Mouse (Mus musculus): Measurements from ENCODE around the gene Olfr796. TPM values are rescaled to one million over a fixed set of nuclear protein-coding genes. Genes with fewer than 3 reads are reported as not detected.

Gene Olfr796
- polyA plus RNA-seq, 1 experiment from 2014 or later = not detected

GRCm38 (mm10) chr10:129567355-129567754, 45.0 kb downstream of the Olfr796 start, which contains the start of gene Olfr794:
Olfr794 (plus strand) TSS chr10:129567655.
- Histone ChIP-seq H3K4me3 (ENCODE audit: control insufficient read depth in 1 of 2, insufficient read depth in 1 of 2, low read depth in 1 of 2, low read length in 2 of 2) (no peak within 1 kb of the TSS), H3K27me3 (ENCODE audit: control insufficient read depth, insufficient read depth, low read length) (no peaks in the 10 kb centered on the region), H3K4me2 (ENCODE audit: low read length) (no peak within 1 kb of the TSS), H3K9ac (ENCODE audit: low read length) (no peak within 1 kb of the TSS), H3K4me1 (ENCODE audit: control insufficient read depth in 2 of 2, insufficient read depth in 2 of 2, low read length in 2 of 2) (no peaks in the 10 kb centered on the region), H3K9me3 (ENCODE audit: control insufficient read depth, low read length) (no peaks in the 10 kb centered on the region), H3K27ac (replicated peaks in 1 of 2; ENCODE audit: control insufficient read depth in 1 of 2, insufficient read depth in 1 of 2, low read depth in 2 of 2, low read length in 2 of 2) (no peak within 1 kb of the TSS), H3K36me3 (ENCODE audit: control insufficient read depth, insufficient read depth, low read length) (no peaks in the 10 kb centered on the region)
- ATAC-seq (ENCODE audit: insufficient number of reproducible peaks, insufficient read depth, low FRiP score, low read depth) = no peak
- 70% methylated on average over 2 of the region's 2 CpGs for WGBS

Small RNAs within 50 kb of the gene (microRNA-seq; reads per million reads assigned to microRNA genes)
- not detected for gene Gm23252

Other genes starting within 250 kb of the Olfr796 start
- 0.08 and 0.09 TPM in 2 replicates for gene Olfr784, start 228.5 kb downstream of the Olfr796 start, polyA plus RNA-seq (2014; fragmentation: Nextera tagmentation; extraction: Ambion mirVana)
- gene Olfr785, start 207.1 kb downstream of the Olfr796 start, polyA plus RNA-seq (2014; fragmentation: Nextera tagmentation; extraction: Ambion mirVana) = not detected in 2 replicates
- gene Olfr786, start 185.3 kb downstream of the Olfr796 start, polyA plus RNA-seq (2014; fragmentation: Nextera tagmentation; extraction: Ambion mirVana) = not detected in 2 replicates
- not detected in 2 replicates for gene Olfr787, start 150.7 kb downstream of the Olfr796 start, polyA plus RNA-seq (2014; fragmentation: Nextera tagmentation; extraction: Ambion mirVana)
- gene Olfr788, start 141.6 kb downstream of the Olfr796 start, polyA plus RNA-seq (2014; fragmentation: Nextera tagmentation; extraction: Ambion mirVana) = not detected in 2 replicates
- not detected in 2 replicates for gene Olfr789, start 127.8 kb downstream of the Olfr796 start, polyA plus RNA-seq (2014; fragmentation: Nextera tagmentation; extraction: Ambion mirVana)
- not detected in 2 replicates for gene Olfr790, start 114.1 kb downstream of the Olfr796 start, polyA plus RNA-seq (2014; fragmentation: Nextera tagmentation; extraction: Ambion mirVana)
- gene Olfr791, start 90.8 kb downstream of the Olfr796 start, polyA plus RNA-seq (2014; fragmentation: Nextera tagmentation; extraction: Ambion mirVana) = not detected in 2 replicates
- not detected in 2 replicates for gene Olfr792, start 73.4 kb downstream of the Olfr796 start, polyA plus RNA-seq (2014; fragmentation: Nextera tagmentation; extraction: Ambion mirVana)
- gene Olfr794, start 44.9 kb downstream of the Olfr796 start, polyA plus RNA-seq (2014; fragmentation: Nextera tagmentation; extraction: Ambion mirVana) = not detected in 2 replicates
- not detected in 2 replicates for gene Olfr798, start 15.4 kb upstream of the Olfr796 start, polyA plus RNA-seq (2014; fragmentation: Nextera tagmentation; extraction: Ambion mirVana)
- gene Olfr799, start 24.9 kb upstream of the Olfr796 start, polyA plus RNA-seq (2014; fragmentation: Nextera tagmentation; extraction: Ambion mirVana) = not detected in 2 replicates
- gene Olfr800, start 45.1 kb upstream of the Olfr796 start, polyA plus RNA-seq (2014; fragmentation: Nextera tagmentation; extraction: Ambion mirVana) = not detected in 2 replicates
- gene Olfr801, start 61.3 kb upstream of the Olfr796 start, polyA plus RNA-seq (2014; fragmentation: Nextera tagmentation; extraction: Ambion mirVana) = not detected in 2 replicates
- not detected in 2 replicates for gene Olfr802, start 75.6 kb upstream of the Olfr796 start, polyA plus RNA-seq (2014; fragmentation: Nextera tagmentation; extraction: Ambion mirVana)
- not detected in 2 replicates for gene Olfr803, start 81.7 kb upstream of the Olfr796 start, polyA plus RNA-seq (2014; fragmentation: Nextera tagmentation; extraction: Ambion mirVana)
- not detected in 2 replicates for gene Olfr804, start 90.6 kb upstream of the Olfr796 start, polyA plus RNA-seq (2014; fragmentation: Nextera tagmentation; extraction: Ambion mirVana)
- gene Olfr805, start 116.8 kb upstream of the Olfr796 start, polyA plus RNA-seq (2014; fragmentation: Nextera tagmentation; extraction: Ambion mirVana) = not detected in 2 replicates
- gene Olfr806, start 129.4 kb upstream of the Olfr796 start, polyA plus RNA-seq (2014; fragmentation: Nextera tagmentation; extraction: Ambion mirVana) = not detected in 2 replicates
- gene Olfr807, start 145.2 kb upstream of the Olfr796 start, polyA plus RNA-seq (2014; fragmentation: Nextera tagmentation; extraction: Ambion mirVana) = not detected in 2 replicates
- gene Olfr808, start 152.9 kb upstream of the Olfr796 start, polyA plus RNA-seq (2014; fragmentation: Nextera tagmentation; extraction: Ambion mirVana) = not detected in 2 replicates
- not detected in 2 replicates for gene Olfr809, start 162.1 kb upstream of the Olfr796 start, polyA plus RNA-seq (2014; fragmentation: Nextera tagmentation; extraction: Ambion mirVana)
- not detected in 2 replicates for gene Olfr810, start 182.3 kb upstream of the Olfr796 start, polyA plus RNA-seq (2014; fragmentation: Nextera tagmentation; extraction: Ambion mirVana)
- not detected in 2 replicates for gene Olfr811, start 191.8 kb upstream of the Olfr796 start, polyA plus RNA-seq (2014; fragmentation: Nextera tagmentation; extraction: Ambion mirVana)
- gene Olfr812, start 233.5 kb upstream of the Olfr796 start, polyA plus RNA-seq (2014; fragmentation: Nextera tagmentation; extraction: Ambion mirVana) = not detected in 2 replicates
- not detected in 2 replicates for gene Olfr813, start 242.8 kb upstream of the Olfr796 start, polyA plus RNA-seq (2014; fragmentation: Nextera tagmentation; extraction: Ambion mirVana)

All from heart, embryonic 14.5 days (tissue).